Mouse (Mus musculus) central nervous system, embryonic 18 days (tissue): ENCODE data around the gene Col28a1. TPM values are rescaled to one million over a fixed set of nuclear protein-coding genes. Genes with fewer than 3 reads are reported as not detected.

Source experiments
- polyA plus RNA-seq: library from polyadenylated mRNA; depleted of rRNA; stranded (reverse); fragments of >200 nt; gene quantifications from 2 replicates; pipeline ENCODE4 v1.2.3, GENCODE M21; 2012; rRNA removed

Col28a1 gene
- 0.70 and 1.6 TPM in 2 replicates for polyA plus RNA-seq

GRCm38 (mm10) chr6:8192517-8192916, at the start of gene Col28a1:
Col28a1 (minus strand) TSS chr6:8192617.

GRCm38 (mm10) chr6:8209047-8209865, 16.8 kb upstream of the Col28a1 start, which contains the start of gene Mios:
Mios (plus strand) TSS chr6:8209222.

Other genes starting within 250 kb of the Col28a1 start
- gene Mios, start 16.6 kb upstream of the Col28a1 start, polyA plus RNA-seq: 11.7 and 12.3 TPM in 2 replicates
- 37.7 and 42.4 TPM in 2 replicates for gene Rpa3, start 66.6 kb upstream of the Col28a1 start, polyA plus RNA-seq
- 31.8 and 32.2 TPM in 2 replicates for gene Umad1, start 66.7 kb upstream of the Col28a1 start, polyA plus RNA-seq
- 15.7 and 17.4 TPM in 2 replicates for gene Gm45062, start 66.8 kb upstream of the Col28a1 start, polyA plus RNA-seq